Mouse (Mus musculus) heart, adult 2 months (tissue): ENCODE measurements around the gene H2-M5.

Source experiments
- CTCF ChIP-seq: fragments of 200-600 bp; IDR thresholded peaks from 2 replicates; pipeline ENCODE4 v1.8.1; 2022; ENCODE audit warnings: antibody characterized with exemption, mild to moderate bottlenecking, moderate library complexity
- EP300 ChIP-seq: fragments of 200-500 bp; IDR thresholded peaks from 2 replicates; pipeline ENCODE4 v1.6.1; 2011; ENCODE audit warnings: low read depth, low read length, control low read depth; ENCODE audit not compliant: insufficient read depth

- TF ChIP-seq CTCF (no peak), EP300 (no peak)
Measured at GRCm38 (mm10) chr17:37003366-37003765, 14.0 kb upstream of the H2-M5 start.
